Mouse (Mus musculus) kidney, adult 2 months (tissue): Measurements from ENCODE around the gene Creb3l2.

Experiments
- CTCF ChIP-seq: fragments of 200-500 bp; conservative IDR thresholded peaks from 2 replicates; pipeline ENCODE4 v1.5.1; 2011; ENCODE audit warnings: low read depth, mild to moderate bottlenecking, control low read depth, low read length, moderate library complexity, mixed read lengths; ENCODE audit not compliant: insufficient read depth, insufficient read length
- POLR2A ChIP-seq: fragments of 200-500 bp; IDR thresholded peaks from one replicate; pipeline ENCODE4 v1.6.1; 2011; ENCODE audit warnings: low read depth, low read length, control low read depth

- TF ChIP-seq CTCF (no peak), POLR2A (no peak)
These were observed 15.3 kb downstream of the Creb3l2 start for GRCm38 (mm10) chr6:37426615-37427014.
